Mouse (Mus musculus) central nervous system, embryonic 18 days (tissue): Measurements from ENCODE around the gene Kcnj5. TPM values are rescaled to one million over a fixed set of nuclear protein-coding genes. Genes with fewer than 3 reads are reported as not detected.

Source experiments
- polyA plus RNA-seq: library from polyadenylated mRNA; depleted of rRNA; stranded (reverse); fragments of >200 nt; gene quantifications from 2 replicates; pipeline ENCODE4 v1.2.3, GENCODE M21; 2012; rRNA removed

Kcnj5 gene
- 1.1 TPM in 2 replicates for polyA plus RNA-seq

GRCm38 (mm10) chr9:32344051-32344450 is at the start of gene Kcnj5:
Gene Kcnj5 (minus strand): TSS chr9:32344350.

GRCm38 (mm10) chr9:32372202-32372601 is 28.1 kb upstream of the Kcnj5 start, which contains the start of gene Kcnj1:
Gene Kcnj1 (plus strand): TSS chr9:32372493.

Other genes starting within 250 kb of the Kcnj5 start
- gene Arhgap32, start 228.2 kb downstream of the Kcnj5 start, polyA plus RNA-seq: 9.9 and 11.5 TPM in 2 replicates
- gene Kcnj1, start 28.1 kb upstream of the Kcnj5 start, polyA plus RNA-seq: 0.03 and 0.04 TPM in 2 replicates
- gene Fli1, start 198.5 kb upstream of the Kcnj5 start, polyA plus RNA-seq: 2.6 and 2.9 TPM in 2 replicates